Mouse (Mus musculus) cerebellum, postnatal 4 days (tissue): ENCODE results near the gene Ptk7.
"Not testable (repeated sequence)": the region's sequence is repeated elsewhere in the genome, so short reads cannot be mapped to it uniquely, and the experiment has no call there.

Source experiments
- DNase-seq, 2 experiments: peaks; one replicate each; pipeline ENCODE4 v3.0.0; 2022; ENCODE audit warnings: low spot score in 2 of 2, mixed read lengths in 1 of 2

Ptk7 gene

GRCm38 (mm10) chr17:46557321-46557720 is 72.0 kb downstream of the Ptk7 start:
- DNase-seq, result not testable (repeated sequence)

- no peak for DNase-seq
Measured at GRCm38 (mm10) chr17:46556584-46556945, 72.7 kb downstream of the Ptk7 start.

GRCm38 (mm10) chr17:46555673-46556583 is 73.4 kb downstream of the Ptk7 start, which contains the start of gene Srf:
Gene Srf, minus strand, starts transcription at chr17:46556175.
- DNase-seq, result peak; percentile 84 to 91

- DNase-seq, result peak in 1 of 2 experiments; percentile 53
Measured at GRCm38 (mm10) chr17:46554977-46555672, 74.2 kb downstream of the Ptk7 start.

GRCm38 (mm10) chr17:46554646-46554976 is 74.7 kb downstream of the Ptk7 start:
- DNase-seq, result no peak

- DNase-seq, result no peak
Measured at GRCm38 (mm10) chr17:46553926-46554325, 75.4 kb downstream of the Ptk7 start.

- DNase-seq, result no peak
Measured at GRCm38 (mm10) chr17:46553469-46553868, 75.8 kb downstream of the Ptk7 start.

GRCm38 (mm10) chr17:46552841-46553423 is 76.4 kb downstream of the Ptk7 start:
- DNase-seq, result peak; percentile 66 to 82

GRCm38 (mm10) chr17:46552151-46552550 is 77.2 kb downstream of the Ptk7 start:
- DNase-seq, result no peak

GRCm38 (mm10) chr17:46551369-46551768 is 77.9 kb downstream of the Ptk7 start:
- no peak for DNase-seq

GRCm38 (mm10) chr17:46550904-46551303 is 78.4 kb downstream of the Ptk7 start:
- DNase-seq, result no peak

GRCm38 (mm10) chr17:46549642-46550041 is 79.7 kb downstream of the Ptk7 start:
- no peak for DNase-seq

GRCm38 (mm10) chr17:46549193-46549592 is 80.1 kb downstream of the Ptk7 start:
- peak in 1 of 2 experiments; percentile 49 for DNase-seq

GRCm38 (mm10) chr17:46548741-46549140 is 80.6 kb downstream of the Ptk7 start:
- no peak for DNase-seq

GRCm38 (mm10) chr17:46547923-46548322 is 81.4 kb downstream of the Ptk7 start:
- no peak for DNase-seq

GRCm38 (mm10) chr17:46546995-46547394 is 82.3 kb downstream of the Ptk7 start:
- no peak for DNase-seq

- no peak for DNase-seq
Measured at GRCm38 (mm10) chr17:46546591-46546990, 82.7 kb downstream of the Ptk7 start.

GRCm38 (mm10) chr17:46545813-46546564 is 83.3 kb downstream of the Ptk7 start, which contains the start of gene Cul9:
Gene Cul9, minus strand, starts transcription at chr17:46546388.
- peak; percentile 67 to 74 for DNase-seq

- DNase-seq, result no peak
Measured at GRCm38 (mm10) chr17:46543661-46544060, 85.6 kb downstream of the Ptk7 start.

- peak; percentile 67 to 84 for DNase-seq
Measured at GRCm38 (mm10) chr17:46525579-46526307, 103.6 kb downstream of the Ptk7 start.

GRCm38 (mm10) chr17:46525065-46525464 is 104.2 kb downstream of the Ptk7 start:
- DNase-seq, result no peak
